Mouse (Mus musculus): ENCODE data around the gene Apoc2.
A peak's percentile ranks its signal among the peaks of the same experiment; 100 is the strongest.

Apoc2 gene

DNA sequence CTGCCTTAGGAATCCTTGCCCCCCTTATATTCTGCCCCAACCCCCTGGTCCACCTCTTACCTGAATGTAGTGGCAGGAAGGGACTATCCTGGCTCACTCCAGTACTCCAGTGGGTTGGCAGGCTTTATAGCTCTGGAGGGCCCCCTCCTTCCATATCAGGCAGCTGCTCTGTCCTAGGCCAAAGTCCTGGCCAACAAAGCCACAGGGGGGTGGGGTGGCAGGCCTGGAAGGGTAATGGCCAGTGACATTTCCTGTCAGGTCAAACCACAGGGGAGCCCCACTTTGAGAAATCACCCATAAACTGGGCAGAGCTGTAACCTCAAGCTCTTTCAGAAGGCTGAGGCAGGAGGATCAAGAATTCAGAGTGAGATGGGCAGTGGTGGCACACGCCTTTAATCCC, 1.1 kb downstream of the Apoc2 start:
- no peak for DNase-seq

DNA sequence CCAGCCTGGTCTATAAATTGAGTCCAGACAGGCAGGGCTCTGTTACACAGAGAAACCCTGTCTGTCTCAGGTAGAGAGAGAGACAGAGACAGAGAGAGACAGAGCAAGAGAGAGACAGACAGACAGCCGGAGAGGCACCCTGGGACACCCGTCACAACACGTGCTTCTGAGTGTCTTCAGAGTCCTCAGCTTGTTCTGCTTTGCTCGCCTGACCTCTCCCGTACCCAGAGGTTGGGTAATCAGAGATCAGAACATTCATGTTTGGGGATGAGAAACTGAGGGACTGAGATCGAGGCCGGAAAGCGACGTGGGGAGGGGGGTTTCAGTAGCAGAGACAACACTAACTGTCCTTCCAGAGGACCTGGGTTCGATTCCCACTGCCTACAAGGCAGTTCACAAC, 1.9 kb downstream of the Apoc2 start:
- DNase-seq = no peak

DNA sequence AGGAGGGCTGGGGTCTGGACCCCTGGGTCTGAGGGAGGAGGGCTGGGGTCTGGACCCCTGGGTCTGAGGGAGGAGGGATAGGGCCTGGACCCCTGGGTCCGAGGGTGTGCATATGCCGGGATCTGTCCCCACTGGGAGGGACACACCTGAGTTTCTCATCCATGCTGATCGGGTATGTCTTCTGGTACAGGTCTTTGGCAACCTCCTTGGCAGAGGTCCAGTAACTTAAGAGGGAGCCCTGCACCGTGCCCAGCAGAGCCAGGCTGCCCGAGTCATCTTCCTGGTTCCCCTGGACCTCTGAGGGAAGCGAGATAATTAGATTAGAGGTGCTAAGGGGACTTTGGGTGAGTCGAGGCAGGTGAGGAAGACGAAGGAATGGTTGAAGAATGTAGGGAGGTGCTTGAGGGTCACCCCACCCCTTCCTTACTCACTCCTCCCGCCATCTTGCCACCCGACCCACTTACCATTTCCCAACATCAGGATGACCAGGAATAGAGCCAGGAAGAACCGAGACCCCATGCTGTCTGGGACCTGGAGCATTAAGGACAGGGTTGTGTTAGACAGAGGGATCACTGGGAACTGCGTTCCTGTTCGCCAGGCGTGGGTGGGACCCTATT, 4.5 kb downstream of the Apoc2 start:
- no peak for DNase-seq

DNA sequence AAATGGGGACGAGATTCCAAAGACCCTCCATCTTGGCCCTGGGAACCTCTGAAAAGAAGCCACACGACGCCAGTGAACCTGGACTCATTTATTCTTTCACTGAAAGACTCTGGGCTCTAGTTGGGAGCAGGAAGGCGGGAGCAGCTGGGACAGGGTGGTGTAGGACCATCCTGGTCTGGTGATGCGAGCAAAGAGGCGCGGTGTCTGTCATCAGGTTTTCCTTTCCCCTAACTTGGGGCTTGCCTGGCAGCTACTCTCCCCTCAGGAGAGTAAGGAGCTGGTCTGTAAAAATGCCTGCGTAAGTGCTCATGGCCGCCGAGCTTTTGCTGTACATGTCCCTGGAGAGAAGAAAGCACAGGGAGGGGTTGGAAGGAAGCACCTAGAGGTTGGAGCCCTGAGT, 6.2 kb downstream of the Apoc2 start:
- no peak for DNase-seq

DNA sequence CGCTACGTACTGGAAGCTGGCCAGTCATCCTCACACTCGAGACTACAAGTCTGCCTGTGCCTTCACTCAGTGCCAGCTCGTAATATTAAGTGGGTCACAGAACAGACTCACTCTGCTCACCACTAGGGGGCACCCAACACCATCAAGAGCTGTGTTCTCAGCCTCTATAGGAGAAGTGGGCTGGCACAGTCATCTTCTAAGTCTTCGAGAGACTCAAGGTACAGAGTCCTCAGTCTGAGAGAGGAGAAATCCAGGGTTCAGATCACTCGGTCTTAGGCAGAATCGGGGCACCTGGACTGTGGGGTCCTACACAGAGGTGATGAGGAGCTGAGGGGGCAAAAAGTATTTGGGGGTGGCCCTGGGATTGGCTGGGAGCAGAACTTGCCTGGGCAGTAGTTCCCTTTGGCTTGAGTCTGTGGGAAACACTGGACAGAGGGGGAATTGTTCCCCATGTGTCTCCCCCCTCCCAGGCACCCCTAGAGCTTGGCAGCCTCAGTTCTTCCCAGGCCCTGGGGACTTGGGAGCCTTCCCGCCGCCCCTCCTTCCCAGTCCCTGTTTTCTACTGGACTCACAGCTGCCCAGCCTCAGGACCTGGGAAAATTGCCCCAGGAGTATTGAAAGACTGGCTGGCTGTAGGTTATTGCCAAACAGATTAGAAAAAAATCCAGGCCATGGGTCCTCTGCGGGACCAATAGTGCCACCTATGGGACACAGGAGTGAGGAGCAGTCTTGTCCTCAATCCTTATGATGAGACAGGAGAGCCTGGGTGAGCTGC, 8.6 kb downstream of the Apoc2 start:
- DNase-seq = peak; percentile 92

DNA sequence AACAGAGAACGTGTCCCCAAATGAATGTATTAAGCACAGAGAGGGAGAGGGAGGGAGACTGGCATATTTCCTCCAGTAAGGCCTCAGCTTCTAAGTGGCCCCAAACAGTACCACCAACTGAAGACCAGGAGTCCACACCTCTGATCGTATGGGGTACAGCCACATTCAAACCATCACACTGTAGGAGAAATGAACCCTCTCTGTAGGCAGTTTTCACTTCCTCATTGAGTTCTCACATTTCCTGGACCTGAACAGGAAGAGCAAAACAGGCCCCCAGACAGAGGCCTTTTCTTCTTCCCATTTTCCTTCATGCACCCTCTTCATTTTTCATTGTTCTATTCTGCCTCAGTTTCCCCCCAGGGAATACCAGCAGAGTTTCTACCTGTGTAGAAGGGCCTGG, 10.3 kb downstream of the Apoc2 start:
- DNase-seq = no peak

DNA sequence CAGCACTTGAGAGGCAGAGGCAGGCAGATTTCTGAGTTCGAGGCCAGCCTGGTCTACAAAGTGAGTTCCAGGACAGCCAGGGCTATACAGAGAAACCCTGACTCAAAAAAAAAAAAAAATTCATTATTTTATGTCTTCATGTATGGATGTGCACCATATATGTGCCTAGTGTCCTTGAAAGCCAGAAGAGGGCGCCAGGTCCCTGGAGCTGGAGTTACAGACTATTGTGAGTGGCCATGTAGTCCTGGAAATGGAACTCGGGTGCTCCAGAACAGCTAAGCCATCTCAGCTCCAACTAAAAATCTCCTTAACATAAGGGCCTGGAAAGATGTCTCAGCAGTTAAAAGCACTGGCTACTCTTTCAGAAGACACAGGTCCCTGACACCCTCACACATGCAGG, 11.0 kb downstream of the Apoc2 start:
- no peak for DNase-seq

DNA sequence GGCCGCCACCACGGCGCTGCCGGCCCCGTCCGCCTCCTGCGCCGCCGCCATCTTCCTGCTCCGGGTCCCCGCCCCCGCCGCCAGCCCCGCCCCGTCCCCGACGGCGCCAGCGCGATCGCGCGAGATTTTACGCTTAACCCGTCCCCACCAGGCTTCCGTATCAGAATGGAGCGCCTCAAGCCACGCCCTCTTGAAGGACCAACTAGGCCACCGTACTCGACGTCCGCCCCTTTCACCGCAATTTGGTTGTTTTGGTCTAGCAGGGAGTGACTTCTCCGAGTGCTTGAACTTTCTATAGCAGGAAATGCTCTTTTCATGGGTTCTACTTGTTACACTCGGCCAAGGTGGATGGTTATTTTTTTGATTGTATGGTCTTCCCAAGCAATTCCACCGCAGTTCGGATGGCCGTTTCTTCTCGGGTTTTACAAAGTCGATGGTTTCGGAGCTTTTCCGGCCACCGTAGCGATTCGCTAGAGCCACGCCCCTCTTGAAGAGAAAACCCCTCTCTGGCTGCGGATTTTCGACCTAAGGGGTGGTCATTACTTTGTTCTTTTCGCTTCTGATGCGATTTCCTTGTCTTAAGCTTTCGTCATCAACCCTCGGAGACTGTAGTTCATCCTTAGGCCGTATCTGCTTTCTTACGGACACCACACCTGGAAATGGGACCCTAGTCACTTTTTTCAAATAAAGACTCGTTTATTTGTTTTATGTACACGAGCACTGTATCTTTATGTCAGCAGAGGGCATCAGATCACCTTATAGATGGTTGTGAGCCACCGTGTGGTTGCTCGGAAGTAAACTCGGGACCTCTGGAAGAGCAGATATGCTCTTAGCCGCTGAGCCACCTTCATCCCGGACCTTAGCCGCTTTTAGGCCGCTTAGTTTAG, 12.5 kb downstream of the Apoc2 start, which contains the start of gene Clptm1:
Gene Clptm1 (minus strand): TSS at position 79 of the 887 bp plus-strand sequence.
- peak; percentile 98 for DNase-seq

DNA sequence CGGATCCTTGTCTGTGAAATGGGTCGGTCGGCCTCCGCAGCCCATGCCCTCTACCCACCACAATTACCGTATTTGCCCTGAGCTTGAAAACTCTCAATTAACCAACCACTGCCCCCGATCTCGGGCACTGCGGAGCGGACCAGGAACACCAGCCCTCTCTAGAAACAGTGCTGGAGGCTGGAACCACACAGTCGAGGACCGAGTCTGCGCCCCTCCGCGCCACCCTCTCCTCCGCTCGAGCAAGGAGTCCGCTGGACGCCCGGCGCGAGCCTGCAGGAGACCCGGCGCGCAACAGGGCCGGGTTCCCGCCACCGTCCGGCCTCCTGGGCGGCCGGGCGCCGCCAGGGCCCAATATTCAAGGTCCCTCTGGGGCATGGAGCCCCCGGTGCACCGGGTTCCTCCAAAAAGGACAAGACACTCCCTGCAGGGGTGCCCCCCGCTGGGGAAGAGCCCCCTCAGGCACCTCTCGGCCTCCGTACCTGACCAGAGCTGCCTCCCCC, 13.2 kb downstream of the Apoc2 start:
- no peak for DNase-seq

DNA sequence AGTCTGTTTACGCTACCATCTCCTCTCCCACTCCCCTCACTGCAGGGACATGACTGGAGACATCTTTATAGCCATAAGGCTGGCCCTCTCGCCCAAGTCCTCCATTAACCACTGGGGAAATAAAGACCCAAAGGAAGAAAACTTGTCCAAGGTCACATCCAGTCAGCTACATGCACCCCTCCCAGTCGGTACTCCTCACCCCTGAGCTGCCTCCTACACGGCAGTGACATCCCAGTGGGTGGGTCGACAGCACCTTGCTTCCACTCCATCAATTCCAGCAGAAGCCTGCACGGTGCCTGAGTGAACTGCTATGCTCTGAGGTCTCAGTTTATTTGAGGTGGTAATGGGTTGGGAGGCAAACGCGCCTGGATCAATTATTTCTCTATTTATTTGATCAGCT, 13.8 kb downstream of the Apoc2 start:
- DNase-seq = no peak

DNA sequence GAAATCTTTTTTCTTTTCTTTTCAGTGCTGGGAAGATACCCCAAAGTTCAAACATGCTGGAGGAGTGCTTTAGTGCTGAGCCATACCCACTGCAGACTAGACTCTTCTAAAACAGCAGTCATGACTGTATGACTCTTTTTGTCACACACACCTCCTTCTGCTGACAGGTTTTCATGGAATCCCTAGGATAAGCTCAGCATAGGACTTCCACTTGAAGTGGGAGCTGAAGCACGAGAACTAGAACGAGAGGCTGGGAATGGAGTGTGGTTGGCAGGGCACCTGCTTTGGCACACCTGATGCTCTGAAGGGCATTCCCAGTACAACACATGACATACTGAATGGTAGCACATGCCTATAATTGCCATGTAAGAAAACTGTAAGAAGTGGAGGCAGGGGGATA, 25.1 kb downstream of the Apoc2 start:
- no peak for DNase-seq

DNA sequence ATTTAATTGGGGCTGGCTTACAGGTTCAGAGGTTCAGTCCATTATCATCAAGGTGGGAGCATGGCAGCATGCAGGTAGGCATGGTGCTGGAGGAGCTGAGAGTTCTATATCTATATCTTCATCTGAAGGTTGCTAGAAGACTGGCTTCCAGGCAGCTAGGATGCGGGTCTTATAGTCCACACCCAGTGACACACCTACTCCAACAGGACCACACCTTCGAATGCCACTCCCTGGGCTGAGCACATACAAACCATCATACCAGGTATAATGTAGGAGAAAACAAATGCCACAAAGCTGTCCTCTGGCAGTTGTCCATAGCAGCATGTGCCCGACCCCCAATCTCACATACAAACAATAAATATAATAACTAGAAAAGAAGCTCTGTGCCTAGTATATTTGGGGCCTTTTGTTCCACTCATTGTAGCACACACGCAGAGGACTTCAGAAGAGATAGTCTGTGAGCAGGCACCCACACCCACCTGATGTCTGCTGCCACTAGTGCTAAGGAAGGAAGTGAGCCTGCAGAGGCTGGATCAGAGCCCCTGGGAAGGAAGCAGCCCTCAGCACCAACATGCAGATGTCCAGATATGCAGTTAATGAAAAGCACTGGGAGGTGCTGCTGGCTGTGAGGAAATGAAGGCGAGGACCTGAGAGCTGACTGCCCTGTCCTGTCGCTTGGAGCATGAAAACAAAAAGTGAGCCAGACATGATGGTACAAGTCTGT, 26.5 kb downstream of the Apoc2 start:
- no peak for DNase-seq

DNA sequence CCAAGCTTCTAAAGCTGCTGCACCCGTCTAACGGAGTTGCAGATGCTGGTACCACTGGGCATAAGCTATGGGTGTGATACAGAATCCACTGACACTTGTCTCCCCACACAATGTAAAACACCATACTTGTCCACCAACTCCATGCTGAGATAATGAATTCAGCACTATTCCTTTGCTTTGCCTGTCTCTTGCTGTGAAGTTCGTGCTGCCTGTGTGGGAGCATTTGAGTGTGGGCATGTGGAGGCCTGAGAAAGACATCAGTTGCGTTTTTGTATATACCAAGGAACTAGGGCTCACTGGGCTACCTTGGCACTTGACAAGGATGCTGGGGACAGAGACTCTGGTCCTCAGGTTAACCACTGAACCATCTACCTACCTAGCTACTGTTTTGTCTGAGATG, 36.5 kb downstream of the Apoc2 start:
- no peak for DNase-seq

DNA sequence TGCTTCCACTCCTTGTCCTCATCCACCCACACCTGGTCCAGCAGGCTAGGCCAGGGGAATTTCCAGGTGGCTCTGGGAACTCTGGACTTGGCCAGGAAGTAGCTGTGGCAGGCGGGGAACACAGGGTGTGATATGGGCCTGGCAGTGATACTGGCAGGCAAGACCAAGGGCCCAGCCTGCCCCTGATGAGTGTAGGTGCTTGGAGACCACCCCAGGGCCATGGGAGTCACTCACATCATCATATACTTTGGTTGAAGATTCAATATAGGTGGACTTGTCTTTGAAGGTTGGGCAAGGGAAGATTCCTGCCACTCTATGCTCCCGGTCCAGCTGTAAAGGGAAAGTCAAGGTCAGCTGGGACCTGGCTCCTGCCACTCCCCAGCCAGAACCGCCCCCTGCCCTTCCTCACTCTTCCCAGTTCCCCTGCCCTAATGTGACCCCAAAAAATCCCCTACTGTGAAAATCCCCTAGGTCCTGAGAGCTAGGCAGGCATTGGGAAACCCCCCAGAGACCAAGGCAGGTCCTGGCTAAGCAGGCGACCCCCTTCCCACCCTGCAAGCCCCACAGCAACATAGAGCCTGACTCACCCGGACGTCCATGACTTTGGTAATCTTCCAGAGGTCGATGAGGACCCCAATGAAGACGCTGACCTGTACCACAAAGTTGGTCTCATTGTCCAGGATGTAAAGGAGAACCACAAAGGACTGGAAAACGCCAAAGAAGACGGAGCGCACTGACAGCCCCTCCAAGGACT, 42.5 kb downstream of the Apoc2 start:
- DNase-seq = no peak

DNA sequence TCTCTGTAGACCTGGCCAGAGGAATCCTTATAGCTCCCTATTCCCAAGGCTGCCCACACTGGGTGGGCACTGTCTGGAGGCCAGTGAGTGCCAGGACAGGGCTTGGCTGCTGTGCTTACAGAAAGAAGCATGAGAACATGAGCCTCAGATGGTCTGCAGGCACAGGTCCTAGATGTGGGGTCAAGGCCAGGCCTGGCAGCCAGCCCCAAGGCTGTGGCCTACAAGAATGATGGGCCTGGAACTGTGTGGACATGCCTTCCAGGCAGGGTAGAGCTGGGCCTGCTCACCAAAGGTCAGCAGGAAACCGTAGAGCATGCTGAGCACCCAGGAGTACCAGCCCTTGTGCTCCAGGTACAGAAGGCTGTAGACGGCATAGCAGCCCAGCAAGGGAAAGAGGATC, 43.1 kb downstream of the Apoc2 start:
- no peak for DNase-seq

DNA sequence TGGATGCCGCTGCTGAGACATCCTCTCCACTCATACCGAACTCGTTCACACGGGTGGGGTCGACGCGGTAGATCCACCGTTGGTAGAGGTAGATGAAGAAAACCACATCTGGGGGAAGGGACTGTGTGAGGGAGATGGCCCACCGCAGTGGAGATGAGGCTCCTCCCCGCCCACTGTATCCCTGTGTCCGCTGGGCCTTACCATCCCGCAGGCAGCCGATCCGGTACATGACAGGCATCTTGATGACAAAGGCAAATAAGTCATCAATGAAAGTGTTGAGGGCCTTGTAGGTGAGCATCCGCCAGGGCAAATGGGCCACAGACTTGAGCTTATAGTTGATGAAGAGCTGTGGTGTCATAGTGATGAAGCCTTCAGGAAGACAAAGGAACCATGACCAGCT, 43.9 kb downstream of the Apoc2 start:
- no peak for DNase-seq

DNA sequence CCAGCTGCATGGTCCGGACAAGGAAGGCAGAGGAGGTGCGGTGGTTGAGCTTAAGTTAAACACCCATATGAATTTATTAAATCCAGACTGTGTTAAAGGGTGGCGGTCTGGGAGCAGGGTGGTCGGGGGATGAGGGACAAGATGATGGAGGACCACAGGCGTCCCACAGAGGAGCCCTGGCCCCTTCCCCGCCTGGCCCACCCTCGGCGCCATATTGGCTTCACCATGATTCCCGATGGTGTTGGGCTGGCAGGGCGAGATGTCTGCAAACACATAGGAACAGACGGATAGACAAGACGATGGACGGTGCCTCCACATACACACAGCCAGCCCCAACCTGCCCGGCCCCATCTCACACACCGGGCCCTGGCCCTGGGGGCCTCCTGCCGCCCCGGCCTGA, 44.5 kb downstream of the Apoc2 start:
- DNase-seq = no peak

DNA sequence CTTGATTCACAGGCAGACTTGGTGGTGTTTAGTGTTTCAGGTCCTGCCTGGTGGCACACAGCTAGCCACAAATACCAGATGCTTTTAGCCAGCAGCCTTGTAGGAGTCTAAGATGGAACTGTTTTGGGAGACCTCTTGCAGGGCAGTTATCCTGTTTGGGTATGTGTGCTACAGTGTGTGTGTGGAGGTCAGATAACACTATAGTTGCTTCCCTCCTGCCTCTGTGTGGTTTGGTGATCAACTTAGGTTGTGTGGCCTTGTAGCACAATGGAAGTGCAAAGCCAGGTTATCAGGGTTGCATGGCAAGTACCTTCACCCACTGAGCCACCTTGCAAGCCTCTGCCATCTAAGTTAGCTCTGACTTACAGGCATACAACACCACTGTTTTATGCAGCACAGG, 45.0 kb downstream of the Apoc2 start:
- DNase-seq = no peak

DNA sequence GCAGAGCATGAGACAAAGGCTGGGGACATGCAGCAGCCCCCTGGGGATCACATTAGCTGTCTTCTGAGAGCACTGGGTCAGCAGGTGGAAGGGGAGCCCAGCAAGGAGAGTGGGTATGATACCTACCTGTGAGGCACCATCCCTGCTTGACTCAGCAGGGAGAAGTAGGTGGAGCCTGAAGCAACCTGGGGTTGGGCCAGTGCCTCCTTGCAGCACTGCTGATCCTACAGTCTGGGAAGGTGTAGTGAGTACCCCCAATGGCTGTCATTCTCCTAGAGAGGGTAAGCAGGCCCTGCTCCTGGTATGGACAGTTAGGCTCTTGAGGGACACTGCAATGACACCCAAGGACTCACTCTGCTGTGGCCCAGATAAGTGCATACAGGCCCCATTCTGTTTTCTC, 45.5 kb downstream of the Apoc2 start:
- no peak for DNase-seq

DNA sequence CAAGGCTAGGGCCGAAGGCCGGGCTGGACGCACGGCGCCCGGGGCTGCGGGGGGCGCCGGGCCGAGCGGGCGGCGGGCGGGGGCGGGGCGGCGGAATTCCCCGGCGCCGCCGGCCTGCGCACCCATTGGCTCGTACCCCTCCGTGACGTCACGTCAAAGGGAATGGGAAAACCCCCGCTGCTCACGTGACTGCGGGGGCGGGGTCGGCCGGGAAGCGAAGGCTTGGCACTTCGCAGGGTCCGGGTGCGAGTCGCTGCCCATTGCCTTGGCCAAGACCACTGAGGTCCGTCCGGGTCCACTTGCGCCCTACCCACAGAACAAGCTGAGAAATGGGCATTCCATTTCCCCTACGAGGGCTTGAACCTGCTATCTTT, 48.4 kb downstream of the Apoc2 start, which contains the start of gene Relb:
Gene Relb (minus strand): TSS at position 78 of the 374 bp plus-strand sequence.
- peak; percentile 85 for DNase-seq

DNA sequence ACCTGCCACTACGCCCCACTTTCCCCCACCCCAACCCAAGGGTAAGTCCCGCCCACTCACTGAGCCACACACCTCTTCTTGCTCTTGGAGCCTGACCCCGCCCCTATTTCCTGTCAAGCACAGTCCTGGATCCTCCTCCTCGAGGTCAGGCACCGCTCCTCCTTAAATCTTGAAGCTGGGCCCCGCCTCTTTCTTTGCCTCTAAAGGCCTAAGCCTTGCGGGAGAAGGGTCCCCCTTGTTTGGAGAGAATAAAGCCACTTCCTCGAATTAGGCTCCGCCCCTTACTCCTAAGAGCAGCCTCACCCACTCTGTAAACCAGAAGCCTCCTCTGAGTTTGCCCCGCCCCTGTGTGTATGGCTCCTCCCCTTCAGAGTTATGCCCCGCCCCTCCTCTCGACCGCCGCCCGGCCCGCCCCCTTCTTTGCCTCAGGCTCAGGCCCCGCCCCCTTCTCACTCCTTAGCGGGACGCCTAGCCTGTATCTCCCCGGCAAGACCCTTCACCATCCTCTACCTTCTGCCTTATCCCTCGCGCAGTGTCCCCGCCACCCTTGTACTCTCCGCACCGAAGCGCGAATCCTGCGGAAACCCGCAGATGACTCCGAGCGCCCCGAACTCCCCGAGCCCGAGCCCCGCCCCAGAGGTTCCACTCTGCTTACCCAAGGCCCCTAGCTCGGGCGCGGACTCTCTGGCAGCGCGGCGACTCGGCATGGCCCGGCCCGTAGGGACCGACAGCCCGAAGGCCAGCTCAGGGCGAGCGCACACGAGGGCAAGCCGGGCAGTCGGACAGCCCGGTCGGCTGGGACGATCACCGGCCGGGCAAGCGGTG, 49.0 kb downstream of the Apoc2 start:
- DNase-seq = peak; percentile 81
